Mouse (Mus musculus) stomach, postnatal 0 days (tissue): ENCODE data around the gene Wwc1.

Experiments
- CTCF ChIP-seq: IDR thresholded peaks from 2 replicates; pipeline ENCODE4 v1.5.1; 2016; ENCODE audit warnings: antibody characterized with exemption, low read depth, mild to moderate bottlenecking, moderate library complexity
- EP300 ChIP-seq: optimal IDR thresholded peaks from 2 replicates; pipeline ENCODE3; 2016; ENCODE audit warnings: antibody characterized with exemption

DNA sequence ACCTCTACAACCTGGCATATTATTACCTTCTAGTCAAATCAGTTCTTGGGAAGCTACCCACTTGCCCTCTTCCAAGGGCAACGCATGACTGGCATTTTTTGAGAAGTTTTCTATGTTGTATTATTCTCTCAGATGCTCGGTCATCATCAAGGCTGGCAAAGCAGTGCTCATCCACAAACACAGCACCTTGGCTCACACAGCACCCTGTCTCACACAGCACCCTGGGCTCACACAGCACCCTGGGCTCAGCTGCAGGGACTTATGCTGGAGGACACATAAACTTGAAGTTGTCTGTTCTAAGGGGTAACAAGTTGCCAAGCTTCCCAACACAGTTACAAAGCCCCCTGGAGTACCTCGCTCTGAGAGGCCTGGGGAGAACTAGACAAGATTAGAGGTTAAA is 2.5 kb downstream of the Wwc1 start:
- TF ChIP-seq CTCF (no peak), EP300 (no peak)
